Mouse (Mus musculus) liver, postnatal 0 days (tissue): ENCODE data around the gene Tsku. TPM values are rescaled to one million over a fixed set of nuclear protein-coding genes. Genes with fewer than 3 reads are reported as not detected.
A peak's percentile ranks its signal among the peaks of the same experiment; 100 is the strongest.

Source experiments
- ATAC-seq: fragments of 200-750 bp; cut with Nextera tagmentation; 2 replicates; pipeline ENCODE4 v1.8.0; 2017; ENCODE audit warnings: mild to moderate bottlenecking, moderate library complexity
- DNase-seq: peaks from one replicate; pipeline ENCODE4 v3.0.0-alpha.2; 2016
- H3K27ac ChIP-seq: fragments of 300-500 bp; sonication (generic); 2 replicates; pipeline ENCODE4 v1.5.1; 2014; ENCODE audit warnings: antibody characterized with exemption, moderate library complexity, mild to moderate bottlenecking, low read depth
- H3K27me3 ChIP-seq: fragments of 300-500 bp; sonication (generic); 2 replicates; pipeline ENCODE4 v1.6.1; 2014; ENCODE audit warnings: low read length, control low read depth, mixed read lengths; ENCODE audit not compliant: insufficient read depth
- H3K36me3 ChIP-seq: fragments of 300-500 bp; sonication (generic); replicated peaks from 2 replicates; pipeline ENCODE4 v1.6.1; 2014; ENCODE audit warnings: mild to moderate bottlenecking, control low read depth, low read length, moderate library complexity, mixed read lengths; ENCODE audit not compliant: insufficient read depth
- H3K4me1 ChIP-seq: fragments of 300-500 bp; sonication (generic); 2 replicates; pipeline ENCODE4 v1.6.1; 2014; ENCODE audit warnings: antibody characterized with exemption, mild to moderate bottlenecking, control low read depth; ENCODE audit not compliant: insufficient read depth
- H3K4me2 ChIP-seq: fragments of 300-500 bp; sonication (generic); 2 replicates; pipeline ENCODE4 v1.6.1; 2014; ENCODE audit warnings: low read depth, mild to moderate bottlenecking, low read length, moderate library complexity, mixed read lengths
- H3K4me3 ChIP-seq: fragments of 300-500 bp; sonication (generic); 2 replicates; pipeline ENCODE4 v1.5.1; 2014; ENCODE audit warnings: low read depth, low read length
- H3K9ac ChIP-seq: fragments of 300-500 bp; sonication (generic); replicated peaks from 2 replicates; pipeline ENCODE4 v1.6.1; 2014; ENCODE audit warnings: mild to moderate bottlenecking, moderate library complexity
- H3K9me3 ChIP-seq: fragments of 300-500 bp; sonication (generic); 2 replicates; pipeline ENCODE4 v1.6.1; 2016; ENCODE audit warnings: mild to moderate bottlenecking, control low read depth, low read length, mixed read lengths
- CTCF ChIP-seq: sonication (generic); IDR thresholded peaks from 2 replicates; pipeline ENCODE4 v1.5.1; 2016; ENCODE audit warnings: antibody characterized with exemption, low read depth
- EP300 ChIP-seq: IDR thresholded peaks from 2 replicates; pipeline ENCODE4 v1.6.1; 2016; ENCODE audit warnings: antibody characterized with exemption, low read depth, mild to moderate bottlenecking
- WGBS: fragments of 180-500 bp; shearing (Covaris S2); extraction: QIAGEN DNeasy Blood & Tissue Kit; methylation state at CpG from one replicate; pipeline ENCODE4 v1.1.7; 2014; ENCODE audit not compliant: insufficient replicate concordance; 5-methylcytosine and 5-hydroxymethylcytosine counted together
- polyA plus RNA-seq: library from polyadenylated mRNA; unstranded; fragments of >200 nt; fragmentation: Nextera tagmentation; extraction: Ambion mirVana; gene quantifications from 2 replicates; pipeline ENCODE4 v1.2.1, GENCODE M21; 2015

Gene Tsku
- polyA plus RNA-seq, 1 experiment from 2014 or later = 18.9 TPM

GRCm38 (mm10) chr7:98309219-98310030 lies 51.7 kb downstream of the Tsku start:
- ATAC-seq (peak; percentile 99), DNase-seq (peak; percentile 99)
- peak overlapping the region; percentile 93 for H3K4me2 ChIP-seq
- under 1% methylated on average over 36 of the region's 53 CpGs for WGBS
- peak overlapping the region; percentile 67 for H3K27ac ChIP-seq
- no peaks in the 10 kb centered on the region for H3K9me3 ChIP-seq
- H3K36me3 ChIP-seq = no peaks in the 10 kb centered on the region; the same call in 1 of the 2 replicates
- H3K9ac ChIP-seq = peak overlapping the region; percentile 77
- no peaks in the 10 kb centered on the region for H3K27me3 ChIP-seq
- H3K4me3 ChIP-seq = peak overlapping the region; percentile 68
- H3K4me1 ChIP-seq = peaks cover 12% of the 10 kb centered on the region
- TF ChIP-seq EP300 (no peak), CTCF (no peak; the same call in 1 of the 2 replicates)

GRCm38 (mm10) chr7:98308607-98309218 lies 52.4 kb downstream of the Tsku start:
- H3K27me3 ChIP-seq = no peaks in the 10 kb centered on the region
- no peaks in the 10 kb centered on the region for H3K9me3 ChIP-seq
- under 1% methylated on average over 33 of the region's 33 CpGs for WGBS
- H3K4me1 ChIP-seq = peaks cover 14% of the 10 kb centered on the region
- TF ChIP-seq CTCF = no peak
- no peak for TF ChIP-seq EP300
- ATAC-seq (peak; percentile 68), DNase-seq (no peak)
- H3K4me2 ChIP-seq = peak overlapping the region; percentile 93
- peak overlapping the region; percentile 77 for H3K9ac ChIP-seq
- peak overlapping the region; percentile 67 for H3K27ac ChIP-seq
- H3K36me3 ChIP-seq = no peaks in the 10 kb centered on the region; the same call in 1 of the 2 replicates
- H3K4me3 ChIP-seq = peak overlapping the region; percentile 68

- 43% methylated on average over 9 of the region's 9 CpGs for WGBS
- no peaks in the 10 kb centered on the region for H3K27me3 ChIP-seq
- H3K36me3 ChIP-seq = no peaks in the 10 kb centered on the region; the same call in 1 of the 2 replicates
- peak overlapping the region; percentile 67 for H3K27ac ChIP-seq
- peak overlapping the region; percentile 77 for H3K9ac ChIP-seq
- peaks cover 14% of the 10 kb centered on the region for H3K4me1 ChIP-seq
- TF ChIP-seq EP300 (no peak), CTCF (no peak)
- ATAC-seq (no peak), DNase-seq (no peak)
- no peaks in the 10 kb centered on the region for H3K9me3 ChIP-seq
- H3K4me3 ChIP-seq = peak overlapping the region; percentile 68
- H3K4me2 ChIP-seq = peak overlapping the region; percentile 93
These were observed 53.1 kb downstream of the Tsku start for GRCm38 (mm10) chr7:98307921-98308606.

GRCm38 (mm10) chr7:98307411-98307810 lies 53.7 kb downstream of the Tsku start:
- ATAC-seq (no peak), DNase-seq (no peak)
- peak overlapping the region; percentile 93 for H3K4me2 ChIP-seq
- H3K27me3 ChIP-seq = no peaks in the 10 kb centered on the region
- H3K36me3 ChIP-seq = no peaks in the 10 kb centered on the region; the same call in 1 of the 2 replicates
- TF ChIP-seq EP300 = no peak
- H3K27ac ChIP-seq = no peak overlapping the region
- H3K4me1 ChIP-seq = peaks cover 14% of the 10 kb centered on the region
- WGBS = 81% methylated on average over 2 of the region's 2 CpGs
- peak overlapping the region; percentile 68 for H3K4me3 ChIP-seq
- no peaks in the 10 kb centered on the region for H3K9me3 ChIP-seq
- H3K9ac ChIP-seq = no peak overlapping the region

Other genes with a start within 250 kb of the Tsku start
- 6.5 and 7.6 TPM in 2 replicates for gene Myo7a, start 241.8 kb downstream of the Tsku start, polyA plus RNA-seq
- gene Omp, start 215.8 kb downstream of the Tsku start, polyA plus RNA-seq = 0.23 and 0.27 TPM in 2 replicates
- gene Capn5, start 183.1 kb downstream of the Tsku start, polyA plus RNA-seq = 4.4 and 4.5 TPM in 2 replicates
- 0.05 TPM in 2 replicates for gene B3gnt6, start 161.8 kb downstream of the Tsku start, polyA plus RNA-seq
- 18.7 and 19.4 TPM in 2 replicates for gene Acer3, start 40.1 kb downstream of the Tsku start, polyA plus RNA-seq
- not detected in 2 replicates for gene Gucy2d, start 79.1 kb upstream of the Tsku start, polyA plus RNA-seq
- gene Lrrc32, start 128.0 kb upstream of the Tsku start, polyA plus RNA-seq = 6.1 and 6.2 TPM in 2 replicates